Mouse (Mus musculus): ENCODE measurements around the gene Psg17. TPM values are rescaled to one million over a fixed set of nuclear protein-coding genes. Genes with fewer than 3 reads are reported as not detected.
"Not testable (repeated sequence)": the region's sequence is repeated elsewhere in the genome, so short reads cannot be mapped to it uniquely, and the experiment has no call there.

The Psg17 gene
- polyA plus RNA-seq, 1 experiment from 2014 or later, result not detected

- no peaks in the 10 kb centered on the region for H3K9me3 ChIP-seq (ENCODE audit: control insufficient read depth, low read length)
- no peaks in the 10 kb centered on the region for H3K27me3 ChIP-seq (ENCODE audit: control insufficient read depth, insufficient read depth, low read length)
- no peak overlapping the region for H3K4me2 ChIP-seq (ENCODE audit: low read depth, low read length, severe bottlenecking)
- ATAC-seq (replicated peaks; ENCODE audit: low FRiP score) (no peak), DNase-seq (ENCODE audit: low spot score) (no peak)
- H3K27ac ChIP-seq (ENCODE audit: low read depth, low read length), result no peak overlapping the region
- H3K4me1 ChIP-seq (replicated peaks; ENCODE audit: control insufficient read depth, insufficient read depth, low read length), result no peaks in the 10 kb centered on the region
- no peak overlapping the region for H3K9ac ChIP-seq (ENCODE audit: low read length)
- 31% methylated on average over 3 of the region's 3 CpGs for WGBS
- no peaks in the 10 kb centered on the region for H3K36me3 ChIP-seq (ENCODE audit: control insufficient read depth, insufficient read depth, low read length)
- no peak overlapping the region for H3K4me3 ChIP-seq (ENCODE audit: low read depth, low read length)
Measured at GRCm38 (mm10) chr7:18799129-18799528, 22.3 kb downstream of the Psg17 start.

- Histone ChIP-seq H3K4me1 (replicated peaks; ENCODE audit: control insufficient read depth, insufficient read depth, low read length) (no peaks in the 10 kb centered on the region), H3K27ac (ENCODE audit: low read depth, low read length) (no peak within 1 kb of the TSS), H3K4me2 (ENCODE audit: low read depth, low read length, severe bottlenecking) (no peak within 1 kb of the TSS), H3K27me3 (ENCODE audit: control insufficient read depth, insufficient read depth, low read length) (no peaks in the 10 kb centered on the region), H3K36me3 (ENCODE audit: control insufficient read depth, insufficient read depth, low read length) (no peaks in the 10 kb centered on the region), H3K9me3 (ENCODE audit: control insufficient read depth, low read length) (no peaks in the 10 kb centered on the region), H3K9ac (ENCODE audit: low read length) (no peak within 1 kb of the TSS), H3K4me3 (ENCODE audit: low read depth, low read length) (no peak within 1 kb of the TSS)
- DNase-seq (ENCODE audit: low spot score) (no peak), ATAC-seq (replicated peaks; ENCODE audit: low FRiP score) (no peak)
- 80% methylated on average over 1 of the region's 1 CpGs for WGBS
Measured at GRCm38 (mm10) chr7:18798420-18798819, 23.0 kb downstream of the Psg17 start, which contains the start of gene Psg19. Gene Psg19 (minus strand): TSS chr7:18798520.

GRCm38 (mm10) chr7:18790671-18791070, 30.7 kb downstream of the Psg17 start:
- not testable (repeated sequence) for H3K36me3 ChIP-seq (ENCODE audit: control insufficient read depth, insufficient read depth, low read length); H3K4me1 ChIP-seq (replicated peaks; ENCODE audit: control insufficient read depth, insufficient read depth, low read length); H3K4me2 ChIP-seq (ENCODE audit: low read depth, low read length, severe bottlenecking); DNase-seq (ENCODE audit: low spot score); H3K27ac ChIP-seq (ENCODE audit: low read depth, low read length); ATAC-seq (replicated peaks; ENCODE audit: low FRiP score); H3K27me3 ChIP-seq (ENCODE audit: control insufficient read depth, insufficient read depth, low read length); H3K9me3 ChIP-seq (ENCODE audit: control insufficient read depth, low read length); H3K4me3 ChIP-seq (ENCODE audit: low read depth, low read length); H3K9ac ChIP-seq (ENCODE audit: low read length)

- H3K27ac ChIP-seq (ENCODE audit: low read depth, low read length); H3K36me3 ChIP-seq (ENCODE audit: control insufficient read depth, insufficient read depth, low read length); H3K9ac ChIP-seq (ENCODE audit: low read length); H3K9me3 ChIP-seq (ENCODE audit: control insufficient read depth, low read length); H3K4me1 ChIP-seq (replicated peaks; ENCODE audit: control insufficient read depth, insufficient read depth, low read length); H3K27me3 ChIP-seq (ENCODE audit: control insufficient read depth, insufficient read depth, low read length); DNase-seq (ENCODE audit: low spot score); H3K4me2 ChIP-seq (ENCODE audit: low read depth, low read length, severe bottlenecking); H3K4me3 ChIP-seq (ENCODE audit: low read depth, low read length): not testable (repeated sequence)
- 42% methylated on average over 2 of the region's 2 CpGs for WGBS
- ATAC-seq (replicated peaks; ENCODE audit: low FRiP score), result 0 out of 2 replicates have a peak, but pooled peaks have one; percentile 24
Measured at GRCm38 (mm10) chr7:18781301-18781700, 40.1 kb downstream of the Psg17 start.

GRCm38 (mm10) chr7:18779337-18779781, 42.0 kb downstream of the Psg17 start:
- Histone ChIP-seq H3K4me2 (ENCODE audit: low read depth, low read length, severe bottlenecking) (no peak overlapping the region), H3K4me1 (replicated peaks; ENCODE audit: control insufficient read depth, insufficient read depth, low read length) (no peaks in the 10 kb centered on the region), H3K36me3 (ENCODE audit: control insufficient read depth, insufficient read depth, low read length) (no peaks in the 10 kb centered on the region), H3K9ac (ENCODE audit: low read length) (no peak overlapping the region), H3K27ac (ENCODE audit: low read depth, low read length) (no peak overlapping the region), H3K27me3 (ENCODE audit: control insufficient read depth, insufficient read depth, low read length) (no peaks in the 10 kb centered on the region), H3K4me3 (ENCODE audit: low read depth, low read length) (no peak overlapping the region), H3K9me3 (ENCODE audit: control insufficient read depth, low read length) (no peaks in the 10 kb centered on the region)
- DNase-seq (ENCODE audit: low spot score), result no peak
- ATAC-seq (replicated peaks; ENCODE audit: low FRiP score), result no peak

Other genes with a start within 250 kb of the Psg17 start
- not detected in 2 replicates for gene Psg23, start 205.1 kb downstream of the Psg17 start, polyA plus RNA-seq (2014; fragmentation: Nextera tagmentation; extraction: Ambion mirVana)
- gene Psg21, start 164.9 kb downstream of the Psg17 start, polyA plus RNA-seq (2014; fragmentation: Nextera tagmentation; extraction: Ambion mirVana), result not detected in 2 replicates
- gene Psg20, start 135.4 kb downstream of the Psg17 start, polyA plus RNA-seq (2014; fragmentation: Nextera tagmentation; extraction: Ambion mirVana), result not detected in 2 replicates
- gene Psg22, start 103.5 kb downstream of the Psg17 start, polyA plus RNA-seq (2014; fragmentation: Nextera tagmentation; extraction: Ambion mirVana), result not detected in 2 replicates
- not detected in 2 replicates for gene Psg19, start 23.1 kb downstream of the Psg17 start, polyA plus RNA-seq (2014; fragmentation: Nextera tagmentation; extraction: Ambion mirVana)
- gene Mill2, start 18.4 kb upstream of the Psg17 start, polyA plus RNA-seq (2014; fragmentation: Nextera tagmentation; extraction: Ambion mirVana), result 0.09 TPM in 1 of 2 replicates, not detected in the other
- gene Pglyrp1, start 49.7 kb upstream of the Psg17 start, polyA plus RNA-seq (2014; fragmentation: Nextera tagmentation; extraction: Ambion mirVana), result 0.48 and 0.94 TPM in 2 replicates
- gene Ccdc61, start 88.8 kb upstream of the Psg17 start, polyA plus RNA-seq (2014; fragmentation: Nextera tagmentation; extraction: Ambion mirVana), result 32.2 and 32.6 TPM in 2 replicates
- 6.9 and 8.3 TPM in 2 replicates for gene Nova2, start 104.3 kb upstream of the Psg17 start, polyA plus RNA-seq (2014; fragmentation: Nextera tagmentation; extraction: Ambion mirVana)
- not detected in 2 replicates for gene Nanos2, start 165.8 kb upstream of the Psg17 start, polyA plus RNA-seq (2014; fragmentation: Nextera tagmentation; extraction: Ambion mirVana)
- 4.6 and 4.7 TPM in 2 replicates for gene Mypop, start 169.6 kb upstream of the Psg17 start, polyA plus RNA-seq (2014; fragmentation: Nextera tagmentation; extraction: Ambion mirVana)
- 31.6 and 39.4 TPM in 2 replicates for gene Irf2bp1, start 182.4 kb upstream of the Psg17 start, polyA plus RNA-seq (2014; fragmentation: Nextera tagmentation; extraction: Ambion mirVana)
- gene Foxa3, start 201.9 kb upstream of the Psg17 start, polyA plus RNA-seq (2014; fragmentation: Nextera tagmentation; extraction: Ambion mirVana), result not detected in 2 replicates
- gene Sympk, start 202.8 kb upstream of the Psg17 start, polyA plus RNA-seq (2014; fragmentation: Nextera tagmentation; extraction: Ambion mirVana), result 31.0 and 39.7 TPM in 2 replicates
- gene Rsph6a, start 233.1 kb upstream of the Psg17 start, polyA plus RNA-seq (2014; fragmentation: Nextera tagmentation; extraction: Ambion mirVana), result not detected in 2 replicates